Mouse (Mus musculus) thymus, postnatal 25 days (tissue): ENCODE results near the gene Sema6d.

Experiments used
- DNase-seq: peaks from one replicate; pipeline ENCODE4 v3.0.0; 2022

The Sema6d gene

DNA sequence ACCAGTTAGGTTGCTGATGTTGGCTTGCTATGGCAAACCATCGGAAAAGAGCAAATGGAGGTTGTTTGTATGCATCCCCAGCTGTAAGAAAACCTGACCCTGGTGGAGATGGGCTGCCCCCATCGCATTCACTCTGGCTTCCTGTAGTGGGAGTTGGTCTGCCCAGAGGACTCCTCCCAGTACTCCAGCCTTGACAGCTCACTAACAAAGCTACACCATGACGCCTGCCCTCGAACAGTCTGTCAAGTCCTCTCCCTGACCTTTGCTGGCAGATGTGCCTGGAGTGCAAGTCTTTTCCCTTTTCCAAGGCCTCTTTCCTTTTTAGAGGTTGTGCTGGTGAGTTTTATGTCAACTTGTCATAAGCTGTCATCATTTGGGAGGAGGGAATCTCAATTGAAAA, 388.8 kb downstream of the Sema6d start:
- no peak for DNase-seq

DNA sequence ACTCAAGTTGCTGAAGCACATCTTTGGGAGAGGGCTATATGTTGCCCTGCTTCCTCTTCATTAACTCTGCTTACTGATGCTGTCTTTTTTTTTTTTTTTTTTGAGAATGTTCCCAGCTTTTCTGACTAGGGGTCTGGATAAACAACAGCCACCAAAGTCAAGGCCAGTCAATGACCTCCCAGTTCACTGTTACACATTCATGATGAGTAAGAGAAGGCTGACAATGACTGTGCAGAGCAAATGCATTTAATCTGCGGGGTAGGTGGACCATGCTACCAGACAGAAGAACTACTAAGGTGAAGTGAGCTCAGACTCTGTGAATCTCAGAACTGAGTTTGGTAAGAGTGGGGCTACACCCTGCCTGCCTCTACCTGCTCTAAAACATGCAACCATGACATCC, 396.0 kb downstream of the Sema6d start:
- no peak for DNase-seq

DNA sequence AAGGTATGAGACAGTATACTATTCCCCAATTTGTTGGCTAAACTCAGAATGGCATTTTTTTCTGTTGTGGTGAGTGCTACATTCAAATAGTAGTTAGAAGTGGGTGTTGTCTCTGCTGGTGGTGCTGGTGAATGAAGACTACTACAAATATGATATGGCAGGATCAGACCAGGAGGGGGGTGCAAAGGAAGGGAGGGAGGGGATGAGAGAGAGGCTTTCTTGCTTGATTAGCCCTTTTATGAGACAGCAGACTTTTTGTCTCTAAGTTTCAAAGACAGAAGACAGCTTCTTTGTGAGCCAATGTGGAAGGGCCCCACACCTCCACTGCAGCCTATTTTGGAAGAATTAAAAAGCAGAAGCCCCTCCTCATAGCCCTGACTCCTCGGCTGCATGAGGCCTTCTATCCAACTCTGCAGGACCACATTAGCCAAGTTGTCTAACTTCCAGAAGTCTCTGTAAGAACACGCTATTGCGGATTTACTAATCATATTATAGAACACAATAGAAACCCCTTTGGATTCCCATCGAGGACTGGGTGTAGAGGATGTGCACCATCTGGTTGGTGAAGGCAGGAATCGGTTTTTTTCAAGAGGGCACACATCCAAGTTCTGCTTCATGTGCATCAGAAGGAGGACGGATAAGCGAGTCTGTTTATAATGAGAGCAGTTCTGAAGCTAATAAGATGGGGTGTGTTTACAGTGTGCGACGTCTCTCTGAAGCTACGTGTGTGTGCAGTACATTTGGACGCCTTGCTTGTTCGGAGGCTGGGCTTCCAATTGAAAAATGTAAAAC, 400.4 kb downstream of the Sema6d start:
- no peak for DNase-seq

DNA sequence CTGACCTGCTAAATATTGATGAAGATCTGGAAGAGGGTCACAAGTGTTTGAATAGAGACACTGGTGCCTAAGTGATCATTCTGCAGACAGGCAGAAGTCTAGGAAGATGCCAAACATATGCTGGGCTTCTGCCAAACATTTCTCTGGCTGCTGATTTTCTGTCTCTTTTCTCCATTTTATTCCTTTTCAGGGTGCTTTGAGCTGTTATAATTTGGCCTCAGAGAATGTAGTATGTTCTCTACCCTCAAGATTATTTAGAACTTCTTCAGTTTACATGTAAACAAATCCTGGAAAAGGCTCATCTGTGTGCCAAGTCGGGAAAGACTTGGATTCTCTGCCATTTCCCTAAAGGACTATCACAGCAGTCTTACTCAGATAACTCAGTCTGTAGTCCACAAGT, 406.0 kb downstream of the Sema6d start:
- DNase-seq: no peak

DNA sequence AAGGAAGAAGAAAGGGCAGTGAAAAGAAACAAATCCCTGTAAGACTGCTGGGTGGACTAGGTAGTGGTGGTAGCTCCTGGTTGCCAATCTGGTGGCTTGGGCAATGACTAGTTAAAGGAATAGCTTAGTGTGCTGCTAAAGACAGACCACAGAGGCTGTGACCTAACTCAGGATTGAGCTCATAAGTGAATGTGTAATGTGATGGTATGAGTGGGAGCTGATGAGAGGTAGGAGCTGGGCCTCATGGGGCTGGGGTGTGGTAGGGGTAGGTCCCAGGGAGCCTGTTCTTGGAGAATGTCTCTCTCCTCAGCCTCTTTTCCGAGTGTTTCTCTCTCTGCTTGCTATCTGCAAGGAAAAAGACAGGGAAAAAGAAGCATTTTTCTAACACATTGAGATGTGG, 409.9 kb downstream of the Sema6d start:
- DNase-seq: no peak

DNA sequence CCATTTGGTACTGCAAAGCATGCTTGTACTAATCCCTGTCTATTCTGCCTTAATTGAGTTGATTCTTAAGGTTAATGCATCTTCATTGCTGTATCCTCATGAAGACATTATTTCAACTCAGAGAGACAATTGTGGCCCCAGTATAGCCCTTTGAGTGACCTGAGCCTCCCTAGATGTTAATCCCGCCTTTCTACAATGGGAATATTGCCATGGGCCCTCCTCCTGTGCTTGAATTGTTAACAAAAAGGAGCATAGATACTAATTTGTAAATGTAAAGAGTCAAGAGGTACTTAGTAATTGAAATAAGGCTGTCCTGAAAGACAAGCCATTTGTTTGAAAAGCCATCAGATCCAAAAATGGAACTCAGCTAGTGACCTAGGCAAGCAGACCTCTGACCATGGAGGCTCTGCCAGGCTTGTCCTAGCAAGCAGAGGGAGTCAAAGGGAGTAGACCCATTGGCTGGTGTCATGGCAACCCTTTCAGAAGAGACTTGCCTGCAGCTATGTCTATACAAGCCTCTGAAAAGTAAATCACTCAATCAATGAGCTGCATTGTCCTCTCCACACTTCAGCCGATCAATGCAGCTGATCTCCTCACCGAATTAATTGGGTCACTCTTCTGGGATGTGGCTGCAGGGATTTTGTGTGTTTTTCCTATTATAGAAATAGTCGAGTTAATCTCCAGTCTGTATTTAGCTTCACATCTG, 416.2 kb downstream of the Sema6d start:
- DNase-seq: no peak

DNA sequence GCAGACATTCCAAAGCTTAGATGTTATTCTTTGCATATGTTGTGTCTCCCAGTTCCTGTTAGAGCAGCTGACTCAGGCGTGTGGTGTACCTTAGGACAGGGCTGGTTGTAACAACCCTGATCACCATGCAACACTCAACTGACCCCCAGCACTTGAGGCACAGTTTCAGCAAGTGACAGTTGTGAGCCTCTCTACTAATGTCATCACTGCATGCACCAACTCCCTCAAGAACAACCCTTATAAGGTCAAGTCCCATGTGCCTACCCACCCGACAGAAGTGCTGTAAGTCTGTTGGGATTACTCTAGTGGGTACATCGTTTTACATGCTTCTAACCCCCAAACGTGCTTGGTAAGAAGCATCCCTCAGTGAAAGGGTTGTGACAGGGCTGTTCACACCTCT, 418.0 kb downstream of the Sema6d start:
- DNase-seq: no peak

DNA sequence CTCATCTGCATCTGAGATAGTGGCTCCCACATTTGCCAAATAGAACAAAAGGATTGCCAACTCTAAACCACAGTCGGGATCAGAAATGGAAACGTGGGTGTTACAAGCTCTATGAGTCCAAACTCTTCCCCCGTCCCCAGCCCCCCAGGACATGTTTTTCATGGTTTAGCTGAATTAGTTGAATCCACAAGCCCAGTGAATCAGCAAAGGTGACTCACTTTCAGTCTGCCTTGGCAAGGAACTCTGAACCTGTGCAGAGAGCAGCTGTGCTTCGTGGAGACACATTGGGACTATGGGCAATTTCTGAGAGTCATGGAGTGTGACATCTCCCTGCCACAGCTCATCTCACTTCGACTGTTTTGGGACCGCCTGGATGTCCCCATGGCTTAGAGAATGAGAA, 419.7 kb downstream of the Sema6d start:
- no peak for DNase-seq

DNA sequence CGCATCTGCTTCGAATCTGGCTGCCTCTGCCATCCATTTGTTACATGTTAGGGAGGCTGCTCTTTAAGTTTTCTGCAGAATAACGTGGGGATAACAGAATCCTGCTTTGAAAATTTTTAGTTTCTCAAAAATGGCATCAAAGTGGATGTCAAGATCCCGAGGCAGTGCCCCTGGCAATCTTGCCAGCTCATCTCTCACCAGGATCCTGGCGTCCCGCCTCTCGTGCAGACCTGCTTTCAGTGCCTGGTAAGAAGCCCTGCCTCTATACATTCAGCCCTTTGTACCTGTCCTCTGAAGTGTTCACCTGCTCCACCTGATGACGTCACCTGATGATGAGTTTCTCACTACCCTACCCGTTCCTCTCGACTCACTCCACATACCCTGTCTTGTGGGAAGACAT, 422.1 kb downstream of the Sema6d start:
- DNase-seq: no peak

DNA sequence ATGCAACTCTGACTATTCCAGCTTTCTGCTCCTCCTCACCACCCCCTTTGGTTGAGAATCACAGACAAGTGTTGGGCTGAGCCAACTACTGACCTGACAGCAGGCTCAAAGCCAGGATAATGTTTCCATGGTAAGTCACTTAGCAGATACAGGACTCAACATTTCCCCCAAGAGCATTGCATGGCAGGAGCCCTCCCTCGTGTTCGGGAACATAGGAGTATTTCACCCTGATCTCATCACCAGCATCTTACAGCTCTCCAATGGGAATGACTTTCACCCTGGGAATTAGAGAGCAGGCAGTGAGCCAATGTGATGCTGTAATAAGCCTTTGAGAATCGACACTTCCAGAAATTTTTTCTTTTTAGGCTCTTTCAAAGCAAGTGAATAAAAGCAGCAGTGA, 432.7 kb downstream of the Sema6d start:
- no peak for DNase-seq

DNA sequence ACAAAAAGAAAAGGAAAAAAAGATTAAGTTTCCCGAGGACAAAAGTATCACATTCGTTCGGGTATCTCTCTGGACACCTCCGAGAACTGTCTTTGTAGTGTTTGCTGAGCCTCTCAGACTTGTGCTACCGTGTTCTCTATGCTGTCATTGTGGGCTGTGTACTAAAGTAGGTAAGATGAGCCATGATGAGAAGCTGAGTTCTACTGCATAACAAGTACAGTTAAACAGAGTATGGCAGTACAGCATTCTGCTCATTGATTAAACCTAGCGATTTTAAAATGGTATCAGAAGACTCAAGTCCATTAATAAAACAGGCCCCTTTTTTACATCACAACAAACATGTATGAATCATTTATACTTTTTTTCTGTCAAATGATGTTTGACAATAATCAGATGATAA, 433.9 kb downstream of the Sema6d start:
- no peak for DNase-seq

DNA sequence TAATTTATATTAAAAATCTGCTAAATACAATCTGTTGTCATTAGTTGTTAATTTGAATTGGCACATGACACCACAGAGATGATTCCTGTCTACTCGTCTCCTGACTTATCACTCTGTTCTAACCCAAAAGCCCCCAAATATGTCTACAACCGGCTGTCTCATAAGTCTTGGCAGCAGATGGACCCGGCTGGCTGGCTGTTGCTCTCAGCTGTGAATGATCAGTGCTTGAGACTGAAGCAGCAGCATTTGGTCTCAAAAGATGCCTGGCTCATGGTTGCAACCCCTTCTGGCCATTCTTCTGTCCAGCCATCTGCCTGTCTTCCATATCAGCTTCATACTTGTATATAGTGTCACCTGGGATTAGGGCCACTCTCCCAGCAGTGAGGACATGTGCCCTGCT, 434.4 kb downstream of the Sema6d start:
- no peak for DNase-seq

DNA sequence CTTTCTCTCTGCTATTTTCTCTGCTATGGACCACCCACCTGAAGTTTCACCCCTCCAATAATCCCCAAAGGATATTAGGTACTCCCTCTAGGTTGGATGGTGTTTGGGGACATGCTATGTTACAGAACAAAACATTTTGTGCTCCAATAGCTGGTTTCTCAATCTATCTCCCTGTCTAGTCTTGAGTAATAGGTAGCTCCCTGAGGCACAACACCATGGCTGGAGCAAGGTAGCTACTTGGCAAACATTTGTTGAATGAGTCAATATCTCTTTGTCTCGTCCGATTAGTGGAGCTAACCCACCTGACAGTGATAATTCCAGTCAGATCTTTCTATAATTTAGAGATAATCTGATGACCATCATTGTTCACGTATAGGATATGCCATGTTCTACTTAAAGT, 437.9 kb downstream of the Sema6d start:
- DNase-seq: no peak

DNA sequence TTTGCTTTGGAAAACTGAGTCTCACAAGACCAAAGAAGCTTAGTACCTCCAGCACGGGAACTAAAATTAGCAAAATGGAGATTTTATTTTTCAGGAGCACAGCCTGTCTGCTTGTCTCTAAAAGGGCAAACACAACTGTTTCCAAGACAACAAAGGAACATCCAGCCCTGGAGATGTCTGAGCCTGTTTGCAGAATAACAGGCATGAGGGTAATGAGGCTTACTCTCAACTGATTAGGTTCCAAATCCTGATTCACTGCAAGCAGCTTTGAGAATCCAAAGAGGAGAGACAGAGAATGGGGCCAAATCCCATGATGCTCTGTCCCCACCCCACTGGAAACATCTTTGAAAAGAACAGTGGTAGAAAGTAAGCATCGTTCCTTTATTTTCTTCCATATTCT, 440.7 kb downstream of the Sema6d start:
- no peak for DNase-seq

DNA sequence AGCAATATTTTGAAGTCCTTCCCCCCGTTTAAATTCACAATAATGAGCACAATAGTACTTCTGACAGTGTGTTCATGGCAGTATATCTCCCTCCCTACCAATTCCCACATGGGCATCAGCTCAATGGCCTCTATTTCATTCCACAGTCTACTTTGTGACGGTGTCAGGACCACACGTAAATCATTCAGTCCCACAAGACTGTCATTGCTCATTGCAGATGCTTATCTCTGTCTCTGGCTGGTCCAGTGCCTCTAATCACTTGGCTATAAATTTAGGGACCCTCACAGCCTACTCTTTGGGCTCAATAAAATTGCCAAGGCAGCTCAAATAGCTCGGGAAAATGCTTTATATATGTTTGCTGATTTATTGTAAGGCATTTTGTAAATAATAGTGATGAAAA, 441.3 kb downstream of the Sema6d start:
- DNase-seq: no peak

DNA sequence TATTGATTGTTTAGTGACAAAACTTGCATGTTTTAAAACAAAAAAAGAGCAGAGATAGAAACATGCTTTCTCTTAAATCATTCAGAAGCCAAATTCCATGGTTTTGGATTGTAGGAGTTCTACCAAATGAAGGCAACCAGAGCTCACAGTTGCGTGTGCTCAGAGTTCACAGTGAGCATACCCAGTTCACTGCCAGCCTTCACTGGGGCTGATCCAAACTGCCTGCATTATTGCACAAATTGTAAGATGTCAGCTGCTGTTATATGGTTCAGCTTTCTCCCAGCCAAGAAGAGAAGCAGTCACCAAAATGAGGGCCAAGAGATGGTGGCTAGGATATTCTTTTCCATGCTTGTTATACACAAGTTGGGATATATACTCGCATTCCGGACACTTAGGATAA, 443.1 kb downstream of the Sema6d start:
- no peak for DNase-seq

DNA sequence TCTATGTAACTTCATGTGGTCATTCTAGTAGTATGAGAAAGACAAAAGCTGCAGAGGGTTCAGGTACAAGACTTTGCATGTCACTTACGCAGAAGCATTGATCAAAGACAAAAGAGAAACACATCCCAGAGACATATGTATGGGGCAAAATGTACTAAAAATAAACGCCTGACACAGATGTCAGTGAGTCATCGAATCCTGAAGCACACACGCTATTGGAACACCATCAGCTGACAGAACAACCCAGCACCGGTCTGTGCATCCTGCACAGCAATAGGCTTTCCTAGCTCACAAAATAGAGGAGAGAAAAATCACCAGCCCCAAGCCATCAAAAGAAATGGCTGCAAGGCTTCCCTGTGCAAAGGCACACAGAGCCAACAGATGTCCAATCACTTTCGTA, 443.8 kb downstream of the Sema6d start:
- DNase-seq: no peak

DNA sequence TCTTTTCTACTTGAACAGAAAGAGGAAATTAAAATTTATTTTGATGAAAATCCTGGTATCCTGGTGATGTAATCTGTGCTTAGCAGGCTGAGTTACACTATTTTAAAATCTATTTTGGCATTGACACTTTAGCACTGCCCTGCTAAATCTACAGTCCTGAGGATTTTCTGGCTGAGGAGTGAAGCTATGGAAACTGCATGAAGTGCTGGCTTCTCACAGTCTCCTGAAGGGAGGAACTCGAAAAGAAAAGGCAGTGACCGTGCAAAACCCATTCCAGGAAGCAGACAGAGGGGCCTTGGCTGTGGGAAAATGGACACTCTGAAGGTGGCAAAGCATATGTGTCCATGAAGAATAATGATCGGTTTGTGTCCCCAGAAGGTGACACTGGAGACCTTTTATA, 460.5 kb downstream of the Sema6d start:
- DNase-seq: no peak

DNA sequence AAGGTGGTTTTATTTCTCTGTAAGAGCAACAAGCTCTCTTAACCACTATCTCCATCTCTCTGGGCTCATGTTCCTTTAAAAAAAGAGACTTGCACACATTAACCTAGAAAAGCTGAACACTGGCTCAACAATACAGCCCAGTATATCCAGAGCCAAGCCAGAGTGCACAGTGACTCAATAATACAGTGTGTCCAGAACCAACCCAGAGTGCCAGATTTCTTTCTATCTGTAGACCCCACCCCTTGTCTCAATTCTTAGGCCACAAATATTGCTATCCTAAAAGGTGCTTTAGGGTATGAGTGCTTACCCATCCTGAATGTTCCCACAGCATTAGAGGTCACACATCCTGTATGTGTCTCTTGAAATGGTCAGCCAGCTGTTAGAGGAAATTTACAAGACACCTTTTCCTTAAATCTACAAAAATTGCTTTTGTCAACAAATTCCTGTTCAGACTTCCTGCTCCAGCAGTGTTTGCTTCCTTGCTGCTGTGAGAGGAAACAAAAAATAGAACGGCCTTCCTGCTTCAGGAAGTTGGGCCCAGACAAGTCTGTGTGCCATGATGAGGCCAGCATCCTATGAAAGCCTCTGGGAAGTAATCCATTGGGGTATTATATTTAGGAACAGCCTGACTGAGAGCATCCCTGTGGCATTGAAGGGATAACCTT, 465.1 kb downstream of the Sema6d start:
- DNase-seq: no peak

DNA sequence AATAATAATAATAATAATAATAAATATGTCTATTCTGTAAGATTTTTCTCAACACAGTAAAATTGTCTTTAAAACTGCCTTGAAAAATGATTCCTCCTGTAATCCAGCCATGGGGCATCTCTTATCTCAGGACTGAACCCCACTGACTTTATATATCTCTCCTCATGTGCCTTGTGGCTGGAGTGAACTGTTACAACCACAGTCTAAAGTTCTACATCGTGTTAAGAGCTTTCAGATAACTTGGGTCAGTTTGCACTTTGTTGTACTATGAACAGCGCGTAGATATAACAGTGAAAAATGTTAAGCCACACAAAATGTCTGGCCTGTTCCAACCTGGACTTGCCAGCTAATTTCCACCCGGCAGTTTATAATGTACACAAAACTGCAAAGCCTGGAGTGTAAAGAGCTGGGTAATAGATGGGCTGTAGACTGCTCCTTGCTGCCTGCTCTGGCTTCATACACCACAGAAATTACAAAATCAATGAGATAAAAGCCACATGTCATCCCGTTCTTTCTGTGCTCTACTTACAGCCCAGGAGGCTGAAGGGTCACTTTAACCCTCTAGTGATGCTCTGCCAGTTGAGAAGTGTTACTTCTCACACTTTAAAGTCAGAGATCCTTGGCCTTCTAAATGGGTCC, 467.2 kb downstream of the Sema6d start:
- DNase-seq: no peak

DNA sequence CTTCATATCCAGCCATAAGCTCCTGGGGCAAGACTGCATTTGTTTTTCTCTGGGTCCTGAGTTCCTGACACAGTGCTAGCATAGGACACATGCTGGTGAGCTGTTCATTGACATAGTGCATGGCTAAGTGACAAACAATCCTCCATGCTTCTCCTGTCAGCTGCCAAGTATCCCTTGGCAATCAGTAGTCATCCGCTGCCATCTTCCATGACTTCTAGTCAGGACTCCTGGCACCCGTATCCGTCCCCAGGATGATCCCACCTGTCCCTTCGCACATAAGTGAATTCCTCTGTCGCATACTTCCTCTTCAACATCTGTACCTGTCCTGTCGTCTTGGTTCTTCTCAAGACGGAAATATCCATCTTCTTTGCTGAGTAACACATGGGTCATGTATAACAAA, 468.3 kb downstream of the Sema6d start:
- DNase-seq: no peak

DNA sequence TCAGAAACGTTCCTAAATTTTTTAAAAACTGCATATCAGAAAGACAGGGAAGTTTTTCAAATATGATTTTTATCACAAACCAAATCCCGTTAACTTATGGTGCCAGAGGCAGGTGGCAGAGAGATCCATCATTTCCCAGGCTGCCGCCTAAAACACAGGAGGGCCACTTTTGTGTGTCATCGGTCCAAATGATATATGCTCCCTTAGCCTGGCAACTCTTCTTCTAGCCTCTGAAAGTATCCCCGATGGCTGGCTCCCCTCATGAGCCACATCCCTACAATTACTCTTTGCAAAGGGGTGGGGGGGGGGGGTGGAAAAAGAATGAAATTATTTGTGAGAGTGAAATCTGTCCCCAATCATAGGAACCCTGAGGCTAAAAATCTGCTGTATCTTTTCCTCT, 471.9 kb downstream of the Sema6d start:
- DNase-seq: no peak

DNA sequence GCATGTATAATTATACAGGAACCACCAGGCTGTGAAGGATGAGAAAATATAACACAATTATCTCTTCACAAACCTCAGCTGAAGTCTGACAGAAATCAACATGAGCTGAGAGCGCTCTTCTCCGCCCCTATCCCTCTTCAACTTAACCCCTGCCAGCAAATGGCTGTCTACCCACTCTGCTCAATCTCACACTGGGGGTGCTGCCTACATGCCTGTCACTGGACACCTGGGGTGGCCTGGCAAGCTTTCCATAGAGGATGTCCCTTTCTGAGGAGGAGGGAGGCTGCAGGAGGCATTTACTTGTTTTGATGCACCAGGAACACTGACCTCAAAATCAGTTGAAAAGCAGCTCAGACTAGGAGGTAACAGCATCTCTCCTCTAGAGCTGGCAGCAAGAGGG, 472.3 kb downstream of the Sema6d start:
- no peak for DNase-seq

DNA sequence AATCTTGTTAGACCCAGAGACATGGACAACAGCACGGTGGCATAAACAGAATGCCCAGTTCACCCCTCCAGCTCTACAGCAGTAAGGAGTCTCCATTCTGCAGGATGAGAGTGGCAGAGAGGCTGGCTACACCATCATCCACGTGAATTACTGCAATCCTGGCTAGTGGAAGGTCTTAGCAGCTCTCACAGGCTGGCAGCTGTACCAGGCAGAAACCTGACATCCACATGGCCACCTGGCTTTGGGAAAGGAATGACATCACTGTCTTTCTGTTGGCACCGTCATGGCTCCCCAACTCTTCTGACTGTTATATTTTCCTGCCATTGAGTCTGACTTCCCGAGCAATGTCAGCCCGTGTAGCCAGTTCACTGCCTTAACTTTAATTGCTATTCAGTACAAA, 474.0 kb downstream of the Sema6d start:
- no peak for DNase-seq
